Mouse (Mus musculus): ENCODE measurements around the gene Hdac10. TPM values are rescaled to one million over a fixed set of nuclear protein-coding genes. Genes with fewer than 3 reads are reported as not detected.

Hdac10 gene
- polyA plus RNA-seq, 1 experiment, result 38.8 TPM

DNA sequence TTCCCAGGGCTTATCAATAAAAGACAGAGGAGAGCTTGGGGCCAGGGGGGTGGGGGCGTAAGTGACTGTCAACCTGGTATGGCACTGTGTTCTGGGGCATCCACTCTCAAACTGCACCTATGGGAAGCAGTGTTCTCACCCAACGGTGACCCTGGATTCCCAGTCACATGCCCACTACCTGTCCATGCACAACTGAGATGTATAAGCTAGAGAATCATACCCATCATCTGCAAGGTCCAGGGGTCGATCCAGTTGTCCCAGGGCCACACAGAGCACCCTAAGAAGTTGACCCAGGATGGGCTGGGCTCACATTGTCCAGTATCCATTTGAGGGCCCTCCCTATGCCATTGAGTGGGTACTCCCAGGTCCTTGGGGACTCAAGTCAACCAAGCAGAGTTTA is 4.2 kb downstream of the Hdac10 start:
- DNase-seq (ENCODE audit: low read depth), result no peak

- no peak for DNase-seq (ENCODE audit: low read depth)
These were observed 4.9 kb downstream of the Hdac10 start for GRCm38 (mm10) chr15:89123595-89123994.

- no peak for DNase-seq (ENCODE audit: low read depth)
These were observed 5.7 kb downstream of the Hdac10 start, which contains the start of gene Tubgcp6 for GRCm38 (mm10) chr15:89122649-89123366. Tubgcp6 (minus strand) TSS chr15:89123112.

DNA sequence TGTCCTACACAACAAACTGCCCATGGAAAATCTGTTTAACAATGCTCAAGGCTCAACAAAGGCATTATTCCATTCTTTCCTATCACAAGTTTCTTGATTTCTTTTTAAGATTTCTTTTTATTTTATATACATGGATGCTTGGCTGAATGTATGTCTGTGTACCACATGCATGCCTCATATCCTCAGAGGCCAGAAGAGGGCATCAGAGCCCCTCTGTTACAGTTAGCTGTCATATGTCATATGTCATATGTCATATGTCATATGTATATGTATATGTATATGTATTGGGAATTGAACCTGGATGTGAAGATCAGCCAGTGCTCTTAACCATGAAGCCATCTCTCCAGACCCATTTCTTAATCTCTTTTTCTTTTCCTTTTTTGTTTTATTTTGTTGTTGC is 10.5 kb downstream of the Hdac10 start:
- no peak for DNase-seq (ENCODE audit: low read depth)

GRCm38 (mm10) chr15:89110147-89110546 is 18.4 kb downstream of the Hdac10 start:
- no peak for DNase-seq (ENCODE audit: low read depth)

DNA sequence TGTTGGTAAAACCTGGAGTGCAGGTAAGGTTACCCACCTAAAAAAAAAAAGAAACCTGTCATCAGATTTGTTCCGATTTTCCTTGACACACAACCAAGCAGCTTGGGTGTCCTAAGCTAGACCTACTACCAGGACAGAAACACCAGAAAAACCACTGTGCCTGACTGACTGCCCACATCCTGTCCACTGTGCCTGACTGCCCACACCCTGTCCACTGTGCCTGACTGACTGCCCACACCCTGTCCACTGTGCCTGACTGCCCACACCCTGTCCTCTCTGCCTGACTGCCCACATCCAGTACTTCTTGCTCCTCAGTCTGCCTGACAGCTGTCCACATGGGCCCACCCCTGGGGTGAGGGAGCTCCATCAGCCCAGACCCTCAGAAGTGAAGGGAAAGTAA is 21.5 kb downstream of the Hdac10 start:
- no peak for DNase-seq (ENCODE audit: low read depth)

- no peak for DNase-seq (ENCODE audit: low read depth)
These were observed 22.4 kb downstream of the Hdac10 start for GRCm38 (mm10) chr15:89106073-89106472.

DNA sequence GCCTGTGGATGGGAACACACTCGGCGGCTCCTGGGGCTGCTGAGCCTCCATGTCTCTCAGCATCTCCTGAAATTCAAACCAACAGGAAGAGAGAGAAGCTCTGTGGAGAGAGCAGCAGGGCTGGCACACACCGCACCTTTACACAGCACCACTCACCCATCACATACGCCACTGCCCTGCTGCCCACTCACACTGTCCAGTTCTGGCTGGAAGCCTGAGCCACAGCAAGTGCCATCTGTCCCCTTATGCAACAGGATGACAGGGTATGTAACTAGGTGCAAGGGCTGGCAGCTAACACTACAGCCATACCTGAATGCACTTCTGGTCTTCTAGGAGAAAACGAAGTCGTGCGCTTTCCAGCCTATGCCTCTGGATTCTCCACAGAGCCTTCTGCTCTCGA is 24.1 kb downstream of the Hdac10 start:
- DNase-seq (ENCODE audit: low read depth), result no peak

DNA sequence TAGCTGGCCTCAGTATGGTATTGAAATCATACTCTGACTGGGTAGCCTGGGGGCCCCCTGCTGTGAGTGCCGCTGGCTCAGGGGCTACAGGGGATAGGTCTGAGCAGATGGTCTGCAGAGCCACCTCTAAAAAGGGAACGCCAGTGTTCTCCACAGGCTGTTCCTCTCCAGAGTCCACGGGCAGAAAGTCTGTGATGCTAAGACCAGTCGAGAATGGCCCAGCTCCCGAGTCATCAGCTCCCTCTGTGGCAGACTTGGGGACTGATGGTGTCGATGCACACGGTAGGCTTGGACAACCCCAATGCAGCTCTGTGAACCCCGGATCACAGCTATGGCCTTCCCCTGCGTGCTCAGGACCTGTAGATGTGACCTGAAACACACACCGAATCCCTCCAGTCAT is 24.6 kb downstream of the Hdac10 start:
- no peak for DNase-seq (ENCODE audit: low read depth)

DNA sequence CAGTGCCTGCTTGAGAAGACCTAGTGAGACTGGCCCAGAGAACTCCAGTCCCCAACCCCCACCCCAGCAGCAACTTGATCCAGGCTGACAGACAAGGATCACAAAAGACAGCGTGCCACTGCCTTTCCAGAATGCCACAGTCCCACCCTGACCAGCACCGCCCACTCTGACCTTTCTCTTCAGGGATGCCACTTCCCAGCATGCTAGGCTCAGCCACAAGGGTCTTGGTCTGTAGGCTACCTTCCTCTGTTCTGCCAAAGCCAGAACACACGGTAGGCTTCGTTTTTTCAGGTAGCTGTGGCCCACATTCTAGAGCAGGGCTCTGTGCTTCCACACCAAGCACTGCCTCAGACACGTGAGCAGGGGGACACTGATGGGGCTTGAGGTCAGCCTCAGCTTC is 25.9 kb downstream of the Hdac10 start:
- DNase-seq (ENCODE audit: low read depth), result no peak

DNA sequence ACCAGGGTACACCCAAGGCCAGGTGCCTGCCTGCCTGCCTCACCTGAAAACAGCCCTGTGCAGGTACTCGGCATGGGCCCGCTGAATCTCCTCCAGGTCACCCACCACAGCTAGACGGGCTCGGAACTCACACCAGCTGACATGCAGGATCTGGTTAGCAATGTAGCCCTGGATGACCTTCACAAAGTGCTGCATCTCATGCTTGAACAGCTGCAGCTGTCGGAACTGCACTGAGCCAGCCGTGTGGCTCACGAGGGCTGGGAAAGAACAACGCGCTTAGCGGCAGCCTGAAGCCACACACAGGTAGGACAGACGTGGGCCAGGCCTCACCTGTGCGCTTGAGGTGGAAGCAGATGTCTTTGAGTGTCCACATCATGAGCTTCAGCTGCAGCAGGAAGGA is 27.7 kb downstream of the Hdac10 start:
- DNase-seq (ENCODE audit: low read depth), result no peak

- DNase-seq (ENCODE audit: low read depth), result no peak
These were observed 29.9 kb downstream of the Hdac10 start for GRCm38 (mm10) chr15:89098616-89099015.

DNA sequence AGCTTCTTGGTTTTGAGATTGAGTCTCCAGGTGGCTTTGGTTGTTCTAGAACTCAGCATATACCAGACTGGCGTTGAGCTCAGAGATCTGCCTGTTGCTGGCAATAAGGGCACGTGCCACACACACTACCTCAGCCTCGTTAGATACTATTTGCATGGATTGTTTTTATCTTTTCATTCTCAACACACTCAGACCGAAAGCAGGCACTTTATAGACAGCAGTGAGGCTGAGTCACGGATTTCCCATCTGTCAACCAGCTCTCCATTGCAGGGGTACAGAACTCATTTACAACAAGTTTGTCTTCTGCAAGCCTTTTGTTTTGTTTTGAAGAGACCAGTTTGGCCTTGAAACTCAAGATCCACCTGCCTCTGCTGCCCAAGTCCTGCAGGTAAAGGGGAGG is 31.1 kb downstream of the Hdac10 start:
- no peak for DNase-seq (ENCODE audit: low read depth)

DNA sequence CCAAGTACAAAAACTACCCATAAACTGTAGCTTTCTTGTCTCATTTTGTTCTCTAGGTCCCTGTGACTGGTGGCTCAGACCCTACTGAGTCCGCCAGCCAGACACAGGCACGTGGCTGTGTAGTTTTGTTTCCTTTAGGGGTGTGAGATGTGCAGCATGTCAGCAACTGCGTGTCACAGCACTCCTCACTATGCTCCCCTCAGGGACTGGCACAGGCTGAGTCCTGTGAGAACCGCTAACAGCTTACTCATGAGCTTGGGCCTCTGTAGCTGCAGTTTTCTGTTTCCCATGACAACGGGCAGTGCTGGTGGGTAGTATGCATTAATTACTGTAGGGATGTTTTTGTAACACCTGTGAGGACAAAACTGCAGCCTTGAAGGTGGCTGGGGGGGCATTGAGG is 36.3 kb downstream of the Hdac10 start:
- DNase-seq (ENCODE audit: low read depth), result no peak

GRCm38 (mm10) chr15:89090662-89091061 is 37.8 kb downstream of the Hdac10 start:
- DNase-seq (ENCODE audit: low read depth), result no peak

- DNase-seq (ENCODE audit: low read depth), result no peak
These were observed 39.0 kb downstream of the Hdac10 start for GRCm38 (mm10) chr15:89089248-89090051.

- DNase-seq (ENCODE audit: low read depth), result no peak
These were observed 39.8 kb downstream of the Hdac10 start, which contains the start of gene Selenoo for GRCm38 (mm10) chr15:89088607-89089247. Selenoo (plus strand) TSS chr15:89089084.

- DNase-seq (ENCODE audit: low read depth), result no peak
These were observed 43.7 kb downstream of the Hdac10 start for GRCm38 (mm10) chr15:89084826-89085225.

DNA sequence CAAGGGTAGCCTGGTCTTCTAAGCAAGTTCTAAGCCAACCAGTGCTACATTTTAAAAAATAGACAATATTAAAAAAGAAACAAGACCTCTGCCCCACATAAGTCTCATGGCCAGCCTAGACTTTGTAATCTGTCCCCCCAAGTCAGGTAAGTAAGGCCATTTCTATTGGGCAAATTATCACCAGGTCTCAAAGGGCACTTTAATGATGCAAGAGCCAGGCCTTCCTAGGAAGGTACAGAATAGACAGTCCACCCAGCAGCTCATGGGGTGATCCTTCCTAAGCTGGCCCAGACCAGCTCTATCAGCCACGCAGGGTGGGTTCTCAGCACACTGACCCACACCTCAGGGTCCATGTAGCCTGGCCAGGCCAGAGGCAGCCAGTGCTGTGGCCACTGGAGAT is 44.6 kb downstream of the Hdac10 start:
- DNase-seq (ENCODE audit: low read depth), result no peak

- DNase-seq (ENCODE audit: low read depth), result no peak
These were observed 50.2 kb downstream of the Hdac10 start for GRCm38 (mm10) chr15:89078208-89078836.

- no peak for DNase-seq (ENCODE audit: low read depth)
These were observed 52.3 kb downstream of the Hdac10 start for GRCm38 (mm10) chr15:89076156-89076731.
